Mouse (Mus musculus): ENCODE data around the gene Wdr70. TPM values are rescaled to one million over a fixed set of nuclear protein-coding genes. Genes with fewer than 3 reads are reported as not detected.

Wdr70 gene
- polyA plus RNA-seq, 1 experiment: 13.5 TPM

- Histone ChIP-seq H3K4me1 (ENCODE audit: control insufficient read depth, insufficient read depth, low read length) (no peaks in the 10 kb centered on the region), H3K4me3 (ENCODE audit: insufficient read depth, low read depth, low read length) (no peak overlapping the region), H3K36me3 (ENCODE audit: control insufficient read depth, insufficient read depth, low read length) (no peaks in the 10 kb centered on the region), H3K27ac (ENCODE audit: insufficient read depth, low read depth, low read length) (no peak overlapping the region), H3K27me3 (replicated peaks; ENCODE audit: control insufficient read depth, insufficient read depth, low read length) (no peaks in the 10 kb centered on the region)
- WGBS: 77% methylated on average over 14 of the region's 14 CpGs
- no peak for DNase-seq
- TF ChIP-seq CTCF (conservative IDR thresholded peaks at IDR 0.05; ENCODE audit: insufficient read depth, insufficient read length, low read depth, low read length): no peak
- TF ChIP-seq POLR2A (IDR thresholded peaks at IDR 0.05; ENCODE audit: low read depth, low read length): no peak
Measured at GRCm38 (mm10) chr15:7998843-7999546, 100.0 kb downstream of the Wdr70 start.

- TF ChIP-seq POLR2A (IDR thresholded peaks at IDR 0.05; ENCODE audit: low read depth, low read length): no peak
- H3K27ac ChIP-seq (ENCODE audit: insufficient read depth, low read depth, low read length): no peak overlapping the region
- H3K4me1 ChIP-seq (ENCODE audit: control insufficient read depth, insufficient read depth, low read length): no peaks in the 10 kb centered on the region
- no peaks in the 10 kb centered on the region for H3K27me3 ChIP-seq (replicated peaks; ENCODE audit: control insufficient read depth, insufficient read depth, low read length)
- no peak for DNase-seq
- no peak overlapping the region for H3K4me3 ChIP-seq (ENCODE audit: insufficient read depth, low read depth, low read length)
- H3K36me3 ChIP-seq (ENCODE audit: control insufficient read depth, insufficient read depth, low read length): no peaks in the 10 kb centered on the region
- whole genome bisulfite sequencing: 72% methylated on average over 2 of the region's 2 CpGs
Measured at GRCm38 (mm10) chr15:7998095-7998494, 100.9 kb downstream of the Wdr70 start.

GRCm38 (mm10) chr15:7993721-7994120, 105.3 kb downstream of the Wdr70 start:
- WGBS: 65% methylated on average over 6 of the region's 6 CpGs
- Histone ChIP-seq H3K4me3 (ENCODE audit: insufficient read depth, low read depth, low read length) (no peak overlapping the region), H3K27me3 (replicated peaks; ENCODE audit: control insufficient read depth, insufficient read depth, low read length) (no peaks in the 10 kb centered on the region), H3K36me3 (ENCODE audit: control insufficient read depth, insufficient read depth, low read length) (no peaks in the 10 kb centered on the region), H3K4me1 (ENCODE audit: control insufficient read depth, insufficient read depth, low read length) (no peaks in the 10 kb centered on the region), H3K27ac (ENCODE audit: insufficient read depth, low read depth, low read length) (no peak overlapping the region)
- TF ChIP-seq POLR2A (IDR thresholded peaks at IDR 0.05; ENCODE audit: low read depth, low read length) (no peak), CTCF (conservative IDR thresholded peaks at IDR 0.05; ENCODE audit: insufficient read depth, insufficient read length, low read depth, low read length) (no peak)
- DNase-seq: no peak

GRCm38 (mm10) chr15:7990101-7990500, 108.9 kb downstream of the Wdr70 start:
- Histone ChIP-seq H3K4me3 (ENCODE audit: insufficient read depth, low read depth, low read length) (no peak overlapping the region), H3K36me3 (ENCODE audit: control insufficient read depth, insufficient read depth, low read length) (no peaks in the 10 kb centered on the region), H3K27me3 (replicated peaks; ENCODE audit: control insufficient read depth, insufficient read depth, low read length) (no peaks in the 10 kb centered on the region), H3K27ac (ENCODE audit: insufficient read depth, low read depth, low read length) (no peak overlapping the region), H3K4me1 (ENCODE audit: control insufficient read depth, insufficient read depth, low read length) (no peaks in the 10 kb centered on the region)
- TF ChIP-seq CTCF (conservative IDR thresholded peaks at IDR 0.05; ENCODE audit: insufficient read depth, insufficient read length, low read depth, low read length): no peak
- no peak for TF ChIP-seq POLR2A (IDR thresholded peaks at IDR 0.05; ENCODE audit: low read depth, low read length)
- DNase-seq: no peak

- no peak overlapping the region for H3K27ac ChIP-seq (ENCODE audit: insufficient read depth, low read depth, low read length)
- H3K27me3 ChIP-seq (replicated peaks; ENCODE audit: control insufficient read depth, insufficient read depth, low read length): no peaks in the 10 kb centered on the region
- no peaks in the 10 kb centered on the region for H3K36me3 ChIP-seq (ENCODE audit: control insufficient read depth, insufficient read depth, low read length)
- no peak for DNase-seq
- 95% methylated on average over 8 of the region's 8 CpGs for WGBS
- TF ChIP-seq POLR2A (IDR thresholded peaks at IDR 0.05; ENCODE audit: low read depth, low read length) (no peak), CTCF (conservative IDR thresholded peaks at IDR 0.05; ENCODE audit: insufficient read depth, insufficient read length, low read depth, low read length) (no peak)
- H3K4me3 ChIP-seq (ENCODE audit: insufficient read depth, low read depth, low read length): no peak overlapping the region
- no peaks in the 10 kb centered on the region for H3K4me1 ChIP-seq (ENCODE audit: control insufficient read depth, insufficient read depth, low read length)
Measured at GRCm38 (mm10) chr15:7987374-7987773, 111.6 kb downstream of the Wdr70 start.

GRCm38 (mm10) chr15:7986274-7986673, 112.7 kb downstream of the Wdr70 start:
- no peak for DNase-seq
- Histone ChIP-seq H3K27me3 (replicated peaks; ENCODE audit: control insufficient read depth, insufficient read depth, low read length) (no peaks in the 10 kb centered on the region), H3K4me1 (ENCODE audit: control insufficient read depth, insufficient read depth, low read length) (no peaks in the 10 kb centered on the region), H3K36me3 (ENCODE audit: control insufficient read depth, insufficient read depth, low read length) (no peaks in the 10 kb centered on the region), H3K4me3 (ENCODE audit: insufficient read depth, low read depth, low read length) (no peak overlapping the region), H3K27ac (ENCODE audit: insufficient read depth, low read depth, low read length) (no peak overlapping the region)
- 90% methylated on average over 6 of the region's 6 CpGs for WGBS
- TF ChIP-seq CTCF (conservative IDR thresholded peaks at IDR 0.05; ENCODE audit: insufficient read depth, insufficient read length, low read depth, low read length) (no peak), POLR2A (IDR thresholded peaks at IDR 0.05; ENCODE audit: low read depth, low read length) (no peak)

- TF ChIP-seq CTCF (conservative IDR thresholded peaks at IDR 0.05; ENCODE audit: insufficient read depth, insufficient read length, low read depth, low read length) (no peak), POLR2A (IDR thresholded peaks at IDR 0.05; ENCODE audit: low read depth, low read length) (no peak)
- Histone ChIP-seq H3K36me3 (ENCODE audit: control insufficient read depth, insufficient read depth, low read length) (no peaks in the 10 kb centered on the region), H3K27ac (ENCODE audit: insufficient read depth, low read depth, low read length) (no peak overlapping the region), H3K4me3 (ENCODE audit: insufficient read depth, low read depth, low read length) (no peak overlapping the region), H3K27me3 (replicated peaks; ENCODE audit: control insufficient read depth, insufficient read depth, low read length) (no peaks in the 10 kb centered on the region), H3K4me1 (ENCODE audit: control insufficient read depth, insufficient read depth, low read length) (no peaks in the 10 kb centered on the region)
- no peak for DNase-seq
- 100% methylated on average over 1 of the region's 1 CpGs for WGBS
Measured at GRCm38 (mm10) chr15:7978640-7979039, 120.4 kb downstream of the Wdr70 start.
